Mouse (Mus musculus) urinary bladder, postnatal 10 days (tissue): Measurements from ENCODE around the gene Tbx15.
"Not testable (repeated sequence)": the region's sequence is repeated elsewhere in the genome, so short reads cannot be mapped to it uniquely, and the experiment has no call there.

Source experiments
- DNase-seq: peaks from one replicate; pipeline ENCODE4 v3.0.0; 2022; ENCODE audit warnings: low spot score

Tbx15 gene

GRCm38 (mm10) chr3:99277973-99278580, 37.9 kb downstream of the Tbx15 start:
- DNase-seq: no peak

- no peak for DNase-seq
These were observed 39.5 kb downstream of the Tbx15 start for GRCm38 (mm10) chr3:99279718-99280117.

DNA sequence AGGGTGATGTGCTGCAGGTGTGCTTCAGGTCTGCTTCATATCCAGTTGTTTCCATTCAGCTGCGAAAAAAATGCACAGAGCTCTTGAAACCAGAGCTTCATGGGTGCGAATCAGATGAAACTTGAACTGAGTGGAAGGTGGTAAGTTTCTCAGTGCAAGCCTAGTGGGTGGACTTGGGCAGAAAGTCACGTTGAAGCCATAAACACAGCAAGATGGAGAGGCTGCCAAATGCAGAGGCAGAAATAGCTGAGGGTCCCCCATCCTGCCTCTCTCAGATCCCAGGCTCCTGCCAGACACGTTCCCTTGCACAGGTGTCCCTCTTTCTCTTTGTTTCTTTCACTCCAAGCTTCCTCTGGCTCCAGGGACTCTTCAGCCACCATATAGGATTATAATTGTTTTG, 41.3 kb downstream of the Tbx15 start:
- no peak for DNase-seq

- no peak for DNase-seq
These were observed 48.1 kb downstream of the Tbx15 start for GRCm38 (mm10) chr3:99288302-99288701.

- DNase-seq: no peak
These were observed 50.0 kb downstream of the Tbx15 start for GRCm38 (mm10) chr3:99290064-99290702.

DNA sequence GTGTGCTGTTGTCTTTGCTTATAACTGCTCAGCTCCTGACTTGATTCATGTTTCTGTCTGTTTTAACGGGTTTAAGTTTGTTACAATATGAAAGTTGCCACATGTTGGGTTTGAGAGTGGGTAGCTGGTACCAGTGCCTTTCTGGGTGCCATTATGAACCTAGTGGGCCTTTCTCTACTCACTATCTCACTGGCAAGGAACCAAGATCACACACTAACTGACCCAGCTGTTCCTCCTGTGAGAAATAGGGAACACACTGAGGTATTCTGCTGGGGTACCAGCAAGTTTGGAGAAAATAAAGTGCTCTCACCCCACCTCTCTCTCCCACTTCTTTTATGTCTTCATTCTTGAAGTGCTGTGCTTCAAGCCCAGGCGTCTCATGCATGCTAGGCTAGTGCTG, 50.7 kb downstream of the Tbx15 start:
- no peak for DNase-seq

GRCm38 (mm10) chr3:99291386-99291785, 51.2 kb downstream of the Tbx15 start:
- DNase-seq: no peak

GRCm38 (mm10) chr3:99292531-99292931, 52.4 kb downstream of the Tbx15 start:
- DNase-seq: no peak

DNA sequence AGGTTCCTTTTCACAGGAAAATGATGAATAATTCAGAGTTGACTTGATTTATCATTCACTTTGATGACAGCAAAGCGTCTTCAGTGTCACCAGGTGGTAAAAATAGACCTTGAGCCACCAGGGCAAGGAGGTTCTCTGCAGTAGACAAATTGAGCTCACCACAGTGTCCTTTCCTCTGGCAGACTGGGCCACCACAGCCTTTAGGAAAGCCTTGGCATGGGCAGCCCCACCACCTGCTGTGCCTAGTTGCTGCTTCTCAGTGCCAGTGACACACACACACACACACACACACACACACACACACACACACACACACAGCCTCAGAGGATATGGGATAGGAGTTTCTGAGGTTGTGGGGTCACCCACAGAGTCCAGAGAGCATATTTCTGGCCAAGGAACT, 54.0 kb downstream of the Tbx15 start:
- DNase-seq: not testable (repeated sequence)

DNA sequence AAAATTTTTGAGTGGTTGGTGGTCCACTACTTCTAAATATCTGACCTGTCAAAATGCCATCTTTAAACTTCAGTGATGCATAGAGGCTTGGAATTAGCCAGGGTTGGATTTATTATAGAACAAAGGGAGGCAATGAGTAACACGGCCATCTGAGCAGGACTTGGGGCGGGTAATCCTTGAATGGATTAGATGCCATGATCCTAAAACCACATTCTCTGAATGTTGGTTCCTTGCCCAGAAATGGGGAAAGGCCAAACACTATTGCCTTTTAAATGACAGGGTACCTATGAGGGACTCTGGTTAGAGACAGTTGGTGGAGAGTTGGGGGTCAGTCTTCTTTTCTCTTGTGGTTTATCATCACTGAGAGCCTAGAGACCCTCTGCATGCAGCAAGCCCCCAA, 55.1 kb downstream of the Tbx15 start:
- no peak for DNase-seq

GRCm38 (mm10) chr3:99296186-99296585, 56.0 kb downstream of the Tbx15 start:
- DNase-seq: no peak

DNA sequence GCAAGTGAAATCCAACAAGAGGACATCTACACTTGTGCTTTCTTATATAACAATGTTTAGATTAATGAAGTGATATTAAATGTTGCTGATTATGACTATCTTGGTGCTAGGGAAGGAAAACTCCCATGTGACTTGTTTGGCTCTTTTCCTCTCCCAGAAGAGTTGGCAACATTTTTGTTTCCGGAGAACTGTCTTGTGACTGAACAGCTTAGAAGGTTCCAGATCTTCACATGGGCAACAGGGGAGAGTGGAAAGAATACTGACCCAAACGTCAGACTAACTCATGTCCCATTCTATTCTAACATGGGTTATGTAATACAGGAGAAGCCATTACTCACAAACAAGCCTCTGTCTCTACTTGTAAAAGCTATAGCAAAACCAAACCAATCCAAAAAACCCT, 60.7 kb downstream of the Tbx15 start:
- no peak for DNase-seq

- DNase-seq: no peak
These were observed 70.7 kb downstream of the Tbx15 start for GRCm38 (mm10) chr3:99310877-99311276.

DNA sequence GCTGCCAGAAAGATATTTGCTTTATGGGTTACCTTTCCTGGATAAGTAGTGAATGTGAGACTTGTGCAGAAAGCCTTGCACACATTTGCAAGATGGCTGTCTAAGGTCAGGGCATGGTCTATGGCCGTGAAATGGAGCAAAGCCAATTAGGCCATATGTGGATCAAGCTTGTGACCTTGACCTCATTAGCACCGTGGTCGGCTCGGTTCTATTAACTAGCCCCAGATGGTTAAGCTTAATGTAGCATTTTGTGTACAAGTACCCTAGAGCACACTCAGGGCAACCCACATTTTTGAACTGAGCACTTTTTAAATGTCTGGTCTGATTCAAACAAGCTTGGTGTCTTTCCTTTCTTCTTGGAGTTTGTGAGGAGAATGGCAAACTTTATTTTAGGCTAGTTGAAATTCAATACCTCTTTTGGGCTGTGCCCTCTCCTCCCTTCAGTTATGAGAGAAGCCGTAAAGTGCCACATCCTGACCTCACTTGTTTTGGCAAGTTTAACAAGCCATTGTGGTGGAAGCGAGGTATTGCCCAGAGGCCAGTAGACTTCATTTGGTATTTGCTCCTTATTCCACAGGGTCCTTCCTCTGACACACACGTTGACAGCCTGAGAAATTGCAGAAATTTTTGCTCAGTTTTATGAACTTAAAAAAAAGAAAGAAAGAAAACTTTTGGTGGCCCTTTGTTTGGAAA, 71.9 kb downstream of the Tbx15 start:
- no peak for DNase-seq

GRCm38 (mm10) chr3:99322345-99322744, 82.2 kb downstream of the Tbx15 start:
- no peak for DNase-seq

- no peak for DNase-seq
These were observed 89.1 kb downstream of the Tbx15 start for GRCm38 (mm10) chr3:99329316-99329715.

GRCm38 (mm10) chr3:99331086-99331485, 90.9 kb downstream of the Tbx15 start:
- DNase-seq: no peak

GRCm38 (mm10) chr3:99336866-99337265, 96.7 kb downstream of the Tbx15 start:
- DNase-seq: no peak

- DNase-seq: no peak
These were observed 98.6 kb downstream of the Tbx15 start for GRCm38 (mm10) chr3:99338756-99339155.

DNA sequence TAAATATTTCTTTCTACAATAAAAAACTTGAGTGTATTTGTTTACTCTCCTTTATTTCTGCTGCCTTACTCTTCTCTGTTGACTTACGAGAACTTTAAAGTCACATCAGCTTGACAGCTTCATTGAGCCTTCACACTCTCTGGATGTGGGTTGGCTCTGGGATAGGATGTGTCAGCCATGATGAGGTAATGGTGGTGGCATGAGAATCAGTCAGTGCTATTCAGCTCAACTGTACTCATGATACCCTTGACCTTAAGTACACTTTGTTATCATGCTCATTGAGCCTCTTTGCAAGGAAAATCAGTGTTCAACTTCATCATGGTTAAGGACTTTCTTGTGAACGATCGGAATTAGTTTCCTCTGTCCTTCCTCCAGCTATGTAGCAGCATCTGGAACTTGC, 99.8 kb downstream of the Tbx15 start:
- DNase-seq: no peak

DNA sequence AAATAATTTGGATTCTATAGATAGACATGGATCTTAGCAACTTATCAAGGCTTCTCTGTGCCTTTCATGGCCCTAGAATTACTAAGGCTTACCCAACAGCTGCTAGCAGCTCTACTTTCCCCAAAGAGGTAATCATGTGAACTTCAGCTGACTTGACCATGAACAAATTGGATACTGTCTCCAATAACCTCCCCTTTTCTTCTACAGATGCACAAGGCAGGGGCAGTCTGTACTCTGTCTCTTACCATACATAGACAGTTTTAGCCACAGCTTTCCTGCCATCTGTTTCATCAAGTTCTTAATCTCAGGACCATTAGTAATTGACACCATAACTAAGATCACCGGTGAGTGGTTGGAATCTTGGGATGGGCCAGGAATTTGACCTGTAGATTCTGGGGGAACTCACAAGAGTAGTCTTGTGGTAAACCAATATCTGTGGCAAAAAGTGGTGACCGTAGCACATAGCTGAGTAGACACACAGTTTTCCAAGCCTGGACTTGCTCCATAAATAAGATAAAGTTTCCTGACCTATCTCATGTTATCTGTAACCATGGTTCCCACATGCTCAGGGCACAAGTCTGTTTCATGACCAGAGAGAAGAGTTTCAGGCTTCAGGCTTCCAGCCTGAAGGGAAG, 139.6 kb downstream of the Tbx15 start:
- no peak for DNase-seq

- no peak for DNase-seq
These were observed 146.9 kb downstream of the Tbx15 start for GRCm38 (mm10) chr3:99387127-99387526.
